Mouse (Mus musculus) spleen, adult 2 months (tissue): ENCODE data around the gene Ccdc88c.

Experiments
- CTCF ChIP-seq: fragments of 200-500 bp; IDR thresholded peaks from 2 replicates; pipeline ENCODE4 v1.5.1; 2011; ENCODE audit warnings: mild to moderate bottlenecking, inconsistent platforms; ENCODE audit not compliant: insufficient read depth, insufficient read length, insufficient replicate concordance; ENCODE audit errors: extremely low read depth
- POLR2A ChIP-seq: fragments of 200-500 bp; IDR thresholded peaks from 2 replicates; pipeline ENCODE4 v1.6.1; 2011; ENCODE audit warnings: low read depth, low read length, inconsistent platforms

DNA sequence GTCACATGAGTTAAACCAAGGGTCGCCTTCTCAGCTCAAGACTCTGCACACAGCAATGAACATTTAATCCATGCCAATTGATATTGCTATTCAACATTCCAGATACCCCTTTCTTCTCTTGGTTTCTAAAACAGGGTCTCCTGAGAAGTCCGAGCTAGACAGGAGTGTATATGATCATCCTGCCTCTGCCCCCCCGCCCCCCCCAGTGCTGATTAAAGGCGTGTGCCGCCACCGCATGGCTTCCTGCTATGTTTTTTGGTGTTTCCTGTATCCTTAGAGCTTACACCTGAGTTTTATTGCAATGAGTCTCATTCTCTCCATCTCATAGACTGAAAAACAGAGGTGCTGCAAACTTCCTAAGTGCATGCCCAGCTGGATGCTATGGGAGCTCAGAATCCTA is 127.5 kb downstream of the Ccdc88c start:
- TF ChIP-seq CTCF (no peak), POLR2A (no peak)
